Mouse (Mus musculus) embryonic fibroblast, embryonic 13.5 days (primary cell): ENCODE measurements at regions not wholly inside any gene's neighbourhood (a gene's known extent, or its start where the extent isn't known, plus 50 kb on each side); places are given as distances from the start of the nearest gene placed in this dataset.

Experiments
- H3K27ac ChIP-seq: 2 replicates; pipeline ENCODE4 v1.5.1; 2012; ENCODE audit warnings: low read length, control low read depth, inconsistent platforms; ENCODE audit not compliant: insufficient read depth
- H3K4me1 ChIP-seq: 2 replicates; pipeline ENCODE4 v1.6.1; 2011; ENCODE audit warnings: low read length; ENCODE audit not compliant: control insufficient read depth, insufficient read depth
- H3K4me3 ChIP-seq: 2 replicates; pipeline ENCODE4 v1.5.1; 2011; ENCODE audit warnings: mild to moderate bottlenecking, control low read depth, low read length; ENCODE audit not compliant: insufficient read depth
- CTCF ChIP-seq: IDR thresholded peaks from 2 replicates; pipeline ENCODE4 v1.5.1; 2011; ENCODE audit warnings: mild to moderate bottlenecking, control low read depth, low read length, moderate library complexity, borderline replicate concordance; ENCODE audit not compliant: insufficient read depth
- POLR2A ChIP-seq: IDR thresholded peaks from 2 replicates; pipeline ENCODE4 v1.6.1; 2011; ENCODE audit warnings: low read depth, mild to moderate bottlenecking, control low read depth, low read length, moderate library complexity

- Histone ChIP-seq H3K27ac (0 out of 2 replicates have a peak overlapping the region, but pooled peaks have one; percentile 32), H3K4me1 (no peaks in the 10 kb centered on the region; the same call in 1 of the 2 replicates), H3K4me3 (no peak overlapping the region)
- no peak for TF ChIP-seq POLR2A
- no peak for TF ChIP-seq CTCF
These were observed 261.0 kb upstream of the Ctnnd2 start for GRCm38 (mm10) chr15:29911436-29911835.
